Mouse (Mus musculus) T-helper 2 cell (primary cell): Measurements from ENCODE around the gene Clec3b.

Experiments
- in situ Hi-C: fragments of 300-600 bp; cut with MboI, MseI; formaldehyde crosslinking; loops from one replicate; pipeline ENCODE4 v1.15.1; 2025; ENCODE audit warnings: high pct_unique_total_duplicates

The Clec3b gene

DNA sequence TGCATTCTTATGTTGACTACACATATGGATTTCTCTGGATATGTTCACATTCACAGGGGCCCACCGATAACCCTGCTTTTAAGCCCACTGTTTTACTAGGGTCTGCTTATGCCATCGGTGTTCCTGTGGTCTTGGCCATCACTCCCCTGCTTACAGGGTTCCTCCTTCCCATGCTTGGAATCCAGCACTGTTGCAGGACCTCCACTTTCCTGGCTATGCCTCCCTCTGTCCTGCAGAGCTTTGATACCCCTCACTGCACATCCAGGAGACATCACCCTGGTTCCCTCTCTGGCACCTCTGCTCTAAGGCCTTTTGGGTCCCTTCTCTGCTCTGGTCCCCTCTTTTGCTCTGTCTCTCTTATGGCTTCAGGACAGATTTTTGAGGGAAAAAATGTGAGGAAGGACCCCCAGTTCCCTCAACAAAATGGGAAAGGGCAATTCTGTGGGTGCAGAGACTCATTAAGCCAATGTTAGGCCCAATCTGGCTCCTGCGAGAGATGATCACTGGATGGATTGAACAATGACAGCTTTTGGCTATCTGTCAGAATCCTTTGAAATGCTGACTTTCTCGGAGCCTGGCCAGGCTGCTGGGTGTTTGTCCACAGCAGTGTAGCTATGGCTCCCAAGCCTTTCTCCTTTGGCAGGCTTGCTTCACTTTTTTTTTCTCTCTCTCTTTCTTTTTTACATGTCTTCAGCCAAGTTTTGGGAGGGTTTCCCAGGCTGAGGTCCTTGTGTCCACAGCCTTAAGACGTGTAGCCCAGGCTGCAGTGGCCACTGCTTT lies at the start of gene Clec3b:
Gene Clec3b (plus strand): TSS at position 706 of the 780 bp plus-strand sequence.
- in situ Hi-C loops: loop anchor here (10.0 kb wide), 1 partner anchor 294 kb away; no protein-coding TSS in a partner anchor

DNA sequence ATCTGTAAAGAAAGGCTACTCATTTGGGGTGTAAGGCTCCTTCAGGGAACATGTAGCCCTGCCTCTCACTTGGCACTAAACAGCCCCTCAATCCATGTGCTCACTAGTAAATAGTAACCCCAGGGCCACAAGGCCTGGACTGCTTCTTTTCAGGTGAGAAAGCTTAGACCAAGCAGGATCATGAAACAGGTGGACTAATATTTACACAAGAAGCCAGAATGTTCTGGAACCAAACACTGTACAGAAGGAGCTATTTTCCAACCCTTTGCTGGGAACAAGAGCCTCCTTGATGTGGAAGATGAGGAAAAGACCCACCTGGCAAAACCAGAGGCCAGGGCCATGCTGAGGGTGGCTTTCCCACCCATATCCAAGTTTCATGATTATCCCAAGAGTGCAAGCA lies 47.3 kb upstream of the Clec3b start:
- in situ Hi-C loops: loop anchor here (5.0 kb wide), 1 partner anchor 86 kb away; no protein-coding TSS in a partner anchor

GRCm38 (mm10) chr9:123104362-123104761 lies 46.4 kb upstream of the Clec3b start:
- in situ Hi-C loops: loop anchor here (5.0 kb wide), 1 partner anchor 87 kb away; no protein-coding TSS in a partner anchor

GRCm38 (mm10) chr9:123107186-123107585 lies 43.6 kb upstream of the Clec3b start:
- in situ Hi-C loops: no loop called here

DNA sequence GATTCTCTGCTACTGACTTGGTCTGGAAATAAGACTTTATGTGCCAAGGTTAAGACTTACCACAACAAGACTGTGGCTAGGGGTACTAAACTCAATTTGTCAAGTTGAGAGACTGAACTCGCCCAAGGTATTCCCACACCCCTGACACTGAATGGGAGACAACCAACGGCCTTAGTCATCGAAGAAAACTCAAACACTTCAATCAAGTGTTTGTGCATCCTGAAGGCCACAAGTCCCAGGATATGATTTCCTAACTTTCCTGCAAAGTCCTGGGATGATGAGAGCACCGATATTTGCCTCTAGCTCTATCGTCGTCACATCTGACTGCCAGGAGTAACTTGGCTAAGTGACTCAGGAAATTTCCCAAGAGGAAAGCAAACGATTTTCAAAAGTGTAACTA lies 41.6 kb upstream of the Clec3b start:
- in situ Hi-C loops: no loop called here

DNA sequence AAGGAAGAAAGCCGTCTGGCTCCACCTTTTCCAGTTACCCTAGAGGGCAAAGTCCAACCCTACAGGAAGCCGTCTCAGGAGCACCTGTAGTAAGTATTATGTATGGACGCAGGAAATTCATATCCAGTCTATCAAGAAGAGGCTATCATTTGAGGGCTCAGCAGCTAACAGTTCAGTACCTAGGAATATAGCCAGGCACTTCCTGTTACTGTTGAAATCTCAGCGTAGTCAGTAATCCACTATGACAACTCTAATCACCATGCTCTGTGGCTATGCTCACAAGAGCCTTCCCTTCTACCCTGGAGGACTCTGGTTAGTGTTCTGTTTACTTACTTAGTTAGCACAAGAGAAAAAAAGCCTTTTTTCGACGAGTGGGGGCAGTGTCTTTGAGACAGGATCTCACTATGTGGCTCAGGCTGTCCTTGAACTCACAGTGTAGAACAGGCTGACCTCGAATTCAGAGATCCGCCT lies 39.0 kb upstream of the Clec3b start:
- in situ Hi-C loops: no loop called here

- in situ Hi-C loops: no loop called here
Measured at GRCm38 (mm10) chr9:123112805-123113521, 37.8 kb upstream of the Clec3b start, which contains the start of the genes Zdhhc3 and Exosc7. Zdhhc3 (minus strand) TSS chr9:123113205. Exosc7 (plus strand) TSS chr9:123113215.

GRCm38 (mm10) chr9:123113931-123114330 lies 36.8 kb upstream of the Clec3b start:
- in situ Hi-C loops: no loop called here

- in situ Hi-C loops: no loop called here
Measured at GRCm38 (mm10) chr9:123115566-123115965, 35.2 kb upstream of the Clec3b start.

- in situ Hi-C loops: no loop called here
Measured at GRCm38 (mm10) chr9:123123017-123123416, 27.7 kb upstream of the Clec3b start.

GRCm38 (mm10) chr9:123123571-123124412 lies 27.0 kb upstream of the Clec3b start:
- in situ Hi-C loops: no loop called here

DNA sequence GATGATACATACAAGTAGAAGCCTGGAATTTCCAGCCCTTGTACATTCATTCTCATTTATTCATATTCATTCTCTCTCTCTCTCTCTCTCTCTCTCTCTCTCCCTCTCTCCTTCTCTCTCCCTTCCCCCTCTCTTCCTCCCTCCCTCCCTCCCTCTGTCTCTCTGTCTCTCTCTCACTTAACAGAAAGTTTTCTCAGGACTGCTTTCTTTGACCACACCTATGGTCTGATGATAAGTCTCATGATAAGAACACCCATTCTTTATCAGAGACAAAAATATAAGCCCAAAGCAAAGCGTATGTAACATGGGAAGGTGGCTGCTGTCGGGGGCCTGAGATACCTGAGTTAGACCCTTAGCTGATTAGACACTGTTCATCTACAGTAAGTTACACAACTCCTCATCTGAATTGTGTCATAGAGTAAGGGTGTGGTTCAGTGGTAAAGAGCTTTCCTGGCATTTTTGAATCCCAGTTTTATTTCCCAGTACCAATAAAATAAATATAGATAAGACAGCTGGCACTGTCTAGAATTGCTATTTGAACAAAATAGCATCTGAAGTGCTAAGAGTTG lies 26.2 kb upstream of the Clec3b start:
- in situ Hi-C loops: no loop called here

DNA sequence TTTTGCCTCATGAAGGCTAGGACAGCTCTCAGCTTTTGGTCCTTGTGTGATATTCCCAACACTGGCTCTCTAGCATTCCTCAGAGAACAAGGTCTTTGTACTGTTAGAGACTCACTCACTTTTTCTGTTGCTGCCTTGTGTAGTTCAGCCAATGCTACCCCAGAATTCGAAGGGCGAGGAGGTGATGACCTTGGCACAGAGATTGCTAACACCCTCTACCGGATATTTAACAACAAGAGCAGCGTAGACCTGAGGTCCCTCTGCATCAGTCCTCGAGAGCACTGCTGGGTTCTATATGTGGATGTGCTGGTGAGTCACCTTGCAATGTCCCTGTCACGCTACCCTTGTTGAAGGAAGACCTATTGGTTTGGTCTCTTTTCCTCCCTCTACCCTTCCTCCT lies 23.1 kb upstream of the Clec3b start:
- in situ Hi-C loops: no loop called here

GRCm38 (mm10) chr9:123132994-123133393 lies 17.8 kb upstream of the Clec3b start:
- in situ Hi-C loops: no loop called here

- in situ Hi-C loops: no loop called here
Measured at GRCm38 (mm10) chr9:123136953-123137682, 13.6 kb upstream of the Clec3b start.

- in situ Hi-C loops: no loop called here
Measured at GRCm38 (mm10) chr9:123138891-123139474, 11.8 kb upstream of the Clec3b start.

DNA sequence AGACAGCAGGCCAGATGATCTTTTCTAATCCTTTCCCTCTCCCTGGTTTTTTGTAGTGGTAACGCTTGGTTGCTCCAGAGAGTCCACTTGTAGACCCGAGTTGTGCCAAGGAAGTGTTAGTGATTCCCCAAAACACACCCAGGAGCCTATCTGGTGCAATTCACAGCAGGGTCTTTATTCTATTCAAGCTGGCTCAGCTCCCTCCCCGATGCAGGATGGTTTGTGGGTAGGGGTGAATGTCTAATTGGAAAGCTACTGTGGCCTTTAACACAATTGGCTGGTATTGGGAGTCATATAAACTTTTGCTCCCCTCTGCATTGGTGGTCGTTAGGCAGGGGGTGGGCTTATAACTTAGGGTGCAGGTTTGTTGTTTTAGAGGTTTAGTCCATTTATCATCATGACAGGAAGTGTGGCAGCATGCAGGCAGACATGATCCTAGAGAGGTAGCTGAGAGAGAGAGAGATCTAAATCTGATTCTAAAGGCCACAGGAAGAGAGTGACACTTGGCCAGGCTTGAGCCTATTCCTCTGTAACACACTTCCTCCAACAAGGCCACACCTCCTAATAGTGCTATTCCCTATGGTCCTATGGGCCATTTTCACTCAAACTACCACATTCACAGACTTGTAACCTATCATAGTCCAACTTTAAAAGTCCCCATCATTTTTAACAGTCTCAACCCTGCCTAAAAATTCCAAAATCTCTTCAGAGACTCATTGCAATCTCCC lies 10.7 kb upstream of the Clec3b start:
- in situ Hi-C loops: no loop called here

- in situ Hi-C loops: no loop called here
Measured at GRCm38 (mm10) chr9:123148430-123148829, 2.3 kb upstream of the Clec3b start.

- in situ Hi-C loops: loop anchor here (10.0 kb wide), 1 partner anchor 293 kb away; no protein-coding TSS in a partner anchor
Measured at GRCm38 (mm10) chr9:123151561-123151960, 815 bp downstream of the Clec3b start.
